Mouse (Mus musculus) naive thymus-derived CD4-positive, alpha-beta T cell, adult 2 months (primary cell): ENCODE results near the gene Lin7b.

Experiments used
- DNase-seq: peaks from one replicate; pipeline ENCODE4 v3.0.0-alpha.2; 2011; ENCODE audit warnings: low read depth

Lin7b gene

GRCm38 (mm10) chr7:45370475-45371311 lies at the start of gene Lin7b:
Gene Lin7b, minus strand, starts transcription at chr7:45370583.
- peak; percentile 92 for DNase-seq

GRCm38 (mm10) chr7:45417962-45418492 lies 47.6 kb upstream of the Lin7b start:
- DNase-seq, result no peak

GRCm38 (mm10) chr7:45415636-45416035 lies 45.3 kb upstream of the Lin7b start:
- DNase-seq, result peak; percentile 35

- DNase-seq, result no peak
Measured at GRCm38 (mm10) chr7:45414740-45415224, 44.4 kb upstream of the Lin7b start.

- DNase-seq, result peak; percentile 35
Measured at GRCm38 (mm10) chr7:45413864-45414739, 43.7 kb upstream of the Lin7b start.

- peak; percentile 32 for DNase-seq
Measured at GRCm38 (mm10) chr7:45413113-45413863, 42.9 kb upstream of the Lin7b start, which contains the start of gene Ntf5. Gene Ntf5, plus strand, starts transcription at chr7:45413695.

- DNase-seq, result no peak
Measured at GRCm38 (mm10) chr7:45412421-45412820, 42.0 kb upstream of the Lin7b start.

GRCm38 (mm10) chr7:45409497-45410163 lies 39.2 kb upstream of the Lin7b start:
- no peak for DNase-seq

GRCm38 (mm10) chr7:45408949-45409348 lies 38.6 kb upstream of the Lin7b start:
- DNase-seq, result no peak

- no peak for DNase-seq
Measured at GRCm38 (mm10) chr7:45408351-45408750, 38.0 kb upstream of the Lin7b start.

- DNase-seq, result no peak
Measured at GRCm38 (mm10) chr7:45407836-45408235, 37.5 kb upstream of the Lin7b start.

- DNase-seq, result peak; percentile 46
Measured at GRCm38 (mm10) chr7:45406157-45407156, 36.1 kb upstream of the Lin7b start.

- peak; percentile 74 for DNase-seq
Measured at GRCm38 (mm10) chr7:45405091-45406075, 35.0 kb upstream of the Lin7b start, which contains the start of gene Kcna7. Gene Kcna7, plus strand, starts transcription at chr7:45405653.

- peak; percentile 89 for DNase-seq
Measured at GRCm38 (mm10) chr7:45403532-45404261, 33.3 kb upstream of the Lin7b start.

- DNase-seq, result no peak
Measured at GRCm38 (mm10) chr7:45401521-45402085, 31.2 kb upstream of the Lin7b start.

- DNase-seq, result no peak
Measured at GRCm38 (mm10) chr7:45396787-45397186, 26.4 kb upstream of the Lin7b start.

- DNase-seq, result peak; percentile 45
Measured at GRCm38 (mm10) chr7:45396337-45396775, 26.0 kb upstream of the Lin7b start.
